Comparison of ENCODE assay signal across 26 mouse cellular contexts in genomic region chr7:90236289-90236905, GRCm38 (mm10). TPM values are rescaled to one million over a fixed set of nuclear protein-coding genes. Genes with fewer than 3 reads are reported as not detected.
DNase-seq lines count a peak whose midpoint lies in the region; ATAC-seq lines count a peak whose summit lies in the region.
"Had no signal": no experiment of that assay in that cellular context is flagged by ENCODE, and none has a peak within 500 bp of the region (broad histone marks: within the 10 kb centered on the region; RNA-seq: fewer than 3 reads in every experiment).

No protein-coding gene starts in this region.

- no peak for ATAC-seq in forebrain, embryonic 16.5 days
- ATAC-seq in midbrain, embryonic 14.5 days (ENCODE audit: low FRiP score, low TSS enrichment), result peak; percentile 34; the same call in 1 of the 2 replicates
- no peak; the same call in 1 of the 2 replicates for ATAC-seq in midbrain, embryonic 15.5 days (replicated peaks)
- ATAC-seq in megakaryocyte progenitor cell, adult 5-6 weeks (replicated peaks; ENCODE audit: poor library complexity), result peak; percentile 51

- H3K4me1 ChIP-seq in forebrain, embryonic 10.5 days, result peaks cover 10% of the 10 kb centered on the region
- no peaks in the 10 kb centered on the region for H3K4me1 ChIP-seq in forebrain, embryonic 16.5 days (replicated peaks; ENCODE audit: control insufficient read depth, insufficient read depth, low read length)
- no peaks in the 10 kb centered on the region for H3K4me1 ChIP-seq in midbrain, embryonic 14.5 days (ENCODE audit: control insufficient read depth, insufficient read depth, low read length)
- no peaks in the 10 kb centered on the region for H3K4me1 ChIP-seq in midbrain, embryonic 15.5 days
- H3K4me1 ChIP-seq: embryonic facial prominence, embryonic 15.5 days; heart, embryonic 13.5 days; limb, embryonic 15.5 days had no signal

- H3K27me3 ChIP-seq in forebrain, embryonic 10.5 days (ENCODE audit: poor library complexity, severe bottlenecking), result 0 out of 2 replicates have a peak, but pooled peaks cover 8% of the 10 kb centered on the region
- no peaks in the 10 kb centered on the region for H3K27me3 ChIP-seq in forebrain, embryonic 16.5 days (replicated peaks; ENCODE audit: control insufficient read depth, insufficient read depth, low read length)
- H3K27me3 ChIP-seq in midbrain, embryonic 14.5 days (ENCODE audit: control insufficient read depth, insufficient read depth, low read length), result no peaks in the 10 kb centered on the region
- H3K27me3 ChIP-seq in midbrain, embryonic 15.5 days (replicated peaks), result no peaks in the 10 kb centered on the region
- H3K27me3 ChIP-seq: embryonic facial prominence, embryonic 15.5 days; heart, embryonic 13.5 days; limb, embryonic 15.5 days had no signal

- DNase-seq in forebrain, embryonic 10.5 days (ENCODE audit: extremely low spot score, low spot score), result no peak
- DNase-seq in midbrain, embryonic 14.5 days, result no peak
- DNase-seq in ovary, adult 18-20 months (ENCODE audit: low spot score), result no peak
- DNase-seq in gastrocnemius, postnatal 36 days, result no peak
- DNase-seq: cerebellum, postnatal 10 days; heart, adult 18-20 months; kidney, adult 8-10 months; kidney, postnatal 36 days; lung, adult 2 months; lung, postnatal 36 days; thymus, postnatal 25 days had no signal

- no peak overlapping the region for H3K4me2 ChIP-seq in forebrain, embryonic 16.5 days (ENCODE audit: low read length)
- no peak overlapping the region for H3K4me2 ChIP-seq in midbrain, embryonic 14.5 days (ENCODE audit: low read length)
- H3K4me2 ChIP-seq in midbrain, embryonic 15.5 days, result no peak overlapping the region
- H3K4me2 ChIP-seq: embryonic facial prominence, embryonic 15.5 days; heart, embryonic 13.5 days; hindbrain, embryonic 14.5 days; limb, embryonic 15.5 days had no signal

- no peak overlapping the region for H3K9ac ChIP-seq in forebrain, embryonic 16.5 days (replicated peaks; ENCODE audit: low read depth, low read length)
- no peak overlapping the region for H3K9ac ChIP-seq in midbrain, embryonic 14.5 days (replicated peaks; ENCODE audit: low read length)
- no peak overlapping the region for H3K9ac ChIP-seq in midbrain, embryonic 15.5 days
- H3K9ac ChIP-seq: embryonic facial prominence, embryonic 15.5 days; heart, embryonic 13.5 days; hindbrain, embryonic 14.5 days; limb, embryonic 15.5 days had no signal

- intact Hi-C loops in gastrocnemius, postnatal 36 days (cut with DNase I), result no loop called here

- no peaks in the 10 kb centered on the region for H3K9me3 ChIP-seq in forebrain, embryonic 10.5 days
- H3K9me3 ChIP-seq in forebrain, embryonic 16.5 days (ENCODE audit: control insufficient read depth, low read length), result no peaks in the 10 kb centered on the region
- H3K9me3 ChIP-seq in midbrain, embryonic 14.5 days (ENCODE audit: control insufficient read depth, low read length), result no peaks in the 10 kb centered on the region
- H3K9me3 ChIP-seq in midbrain, embryonic 15.5 days, result no peaks in the 10 kb centered on the region
- H3K9me3 ChIP-seq: embryonic facial prominence, embryonic 15.5 days; heart, embryonic 13.5 days; limb, embryonic 15.5 days had no signal

- 0 out of 2 replicates have a peak overlapping the region, but pooled peaks have one; percentile 30 for H3K27ac ChIP-seq in forebrain, embryonic 10.5 days
- H3K27ac ChIP-seq in forebrain, embryonic 16.5 days (ENCODE audit: low read length), result no peak overlapping the region
- no peak overlapping the region for H3K27ac ChIP-seq in midbrain, embryonic 14.5 days (replicated peaks; ENCODE audit: low read depth, low read length)
- no peak overlapping the region for H3K27ac ChIP-seq in midbrain, embryonic 15.5 days
- H3K27ac ChIP-seq: embryonic facial prominence, embryonic 15.5 days; heart, embryonic 13.5 days; hindbrain, embryonic 14.5 days; limb, embryonic 15.5 days had no signal

- 53% methylated on average over 4 of the region's 4 CpGs for WGBS in forebrain, embryonic 10.5 days
- WGBS in forebrain, embryonic 16.5 days, result 18% methylated on average over 4 of the region's 4 CpGs
- 27% methylated on average over 4 of the region's 4 CpGs for WGBS in midbrain, embryonic 14.5 days
- WGBS in midbrain, embryonic 15.5 days, result 29% methylated on average over 4 of the region's 4 CpGs

- no peak overlapping the region for H3K4me3 ChIP-seq in forebrain, embryonic 10.5 days
- no peak overlapping the region for H3K4me3 ChIP-seq in forebrain, embryonic 16.5 days (replicated peaks; ENCODE audit: low read length)
- H3K4me3 ChIP-seq in midbrain, embryonic 14.5 days (replicated peaks; ENCODE audit: low read depth, low read length), result no peak overlapping the region
- no peak overlapping the region for H3K4me3 ChIP-seq in midbrain, embryonic 15.5 days
- H3K4me3 ChIP-seq: embryonic facial prominence, embryonic 15.5 days; heart, embryonic 13.5 days; limb, embryonic 15.5 days had no signal

- no peaks in the 10 kb centered on the region for H3K36me3 ChIP-seq in forebrain, embryonic 10.5 days (replicated peaks)
- no peaks in the 10 kb centered on the region for H3K36me3 ChIP-seq in forebrain, embryonic 16.5 days (ENCODE audit: control insufficient read depth, insufficient read depth)
- no peaks in the 10 kb centered on the region for H3K36me3 ChIP-seq in midbrain, embryonic 14.5 days (ENCODE audit: control insufficient read depth, insufficient read depth, low read length)
- no peaks in the 10 kb centered on the region for H3K36me3 ChIP-seq in midbrain, embryonic 15.5 days (replicated peaks)
- H3K36me3 ChIP-seq: embryonic facial prominence, embryonic 15.5 days; heart, embryonic 13.5 days; limb, embryonic 15.5 days had no signal

RNA-seq across cellular contexts. Expression of gene Ccdc83, which starts 29.2 kb away (rescaled TPM):
- polyA plus RNA-seq in forebrain, embryonic 10.5 days (2016; fragmentation: Nextera tagmentation; extraction: Ambion mirVana), result not detected in 2 replicates
- not detected in 2 replicates for polyA plus RNA-seq in forebrain, embryonic 16.5 days (2015; fragmentation: Nextera tagmentation; extraction: Ambion mirVana)
- not detected in 2 replicates for polyA plus RNA-seq in midbrain, embryonic 14.5 days (2014; fragmentation: Nextera tagmentation; extraction: Ambion mirVana)
- not detected in 2 replicates for polyA plus RNA-seq in midbrain, embryonic 15.5 days (2015; fragmentation: Nextera tagmentation; extraction: Ambion mirVana)
- total RNA-seq in megakaryocyte progenitor cell, adult 5-6 weeks (2015), result not detected in 2 replicates
- not detected in 2 replicates for total RNA-seq in megakaryocyte progenitor cell, adult 5-6 weeks (2017)
- not detected for total RNA-seq in gastrocnemius, postnatal 36 days (2021)
- total RNA-seq: adrenal gland, postnatal 4 days; gastrocnemius, adult 8-10 months; heart, adult 18-20 months; left cerebral cortex, adult 18-20 months; left cerebral cortex, postnatal 36 days had no signal
- polyA plus RNA-seq: frontal cortex, adult 2 months; heart, embryonic 13.5 days; hindbrain, embryonic 14.5 days; intestine, embryonic 14.5 days; limb, embryonic 15.5 days; neural tube, embryonic 11.5 days; small intestine, adult 2 months had no signal

Comparison
In these comparisons a context has a peak if more than half of its experiments do, and no peak if none do; other contexts are left out.
1. ATAC-seq: peak in midbrain, embryonic 14.5 days (single experiment) and megakaryocyte progenitor cell, adult 5-6 weeks (single experiment); none in forebrain, embryonic 16.5 days (single experiment) and midbrain, embryonic 15.5 days (single experiment).